Mouse (Mus musculus) ovary, postnatal 10 days (tissue): ENCODE data around the gene Olfr447.

ENCODE experiments used
- DNase-seq: peaks from one replicate; pipeline ENCODE4 v3.0.0; 2022; ENCODE audit warnings: low spot score

The Olfr447 gene

GRCm38 (mm10) chr6:42908578-42908977 is at the start of gene Olfr447:
Gene Olfr447, plus strand, starts transcription at chr6:42908878.
- DNase-seq, result no peak

- no peak for DNase-seq
These were observed 48.4 kb upstream of the Olfr447 start for GRCm38 (mm10) chr6:42860222-42860819.

DNA sequence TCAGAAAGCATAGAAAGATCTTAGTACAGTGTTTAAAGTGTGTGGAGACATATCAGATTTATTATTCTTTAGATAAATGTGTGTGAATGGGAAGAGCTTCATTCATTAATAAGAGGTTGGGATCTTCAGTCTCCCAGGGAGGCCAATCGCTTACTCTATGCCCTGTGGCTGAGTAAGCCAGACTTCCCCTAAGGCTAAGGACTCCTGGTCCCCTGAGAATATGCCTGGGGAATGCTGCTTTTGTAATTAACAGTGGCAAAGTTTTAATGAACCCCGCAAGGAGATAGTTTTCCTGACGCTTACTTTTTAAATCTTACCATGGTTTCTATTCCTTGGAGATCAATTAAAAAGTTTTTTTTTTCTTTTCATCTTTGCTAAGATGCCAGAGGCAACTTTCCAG is 39.0 kb upstream of the Olfr447 start:
- no peak for DNase-seq

DNA sequence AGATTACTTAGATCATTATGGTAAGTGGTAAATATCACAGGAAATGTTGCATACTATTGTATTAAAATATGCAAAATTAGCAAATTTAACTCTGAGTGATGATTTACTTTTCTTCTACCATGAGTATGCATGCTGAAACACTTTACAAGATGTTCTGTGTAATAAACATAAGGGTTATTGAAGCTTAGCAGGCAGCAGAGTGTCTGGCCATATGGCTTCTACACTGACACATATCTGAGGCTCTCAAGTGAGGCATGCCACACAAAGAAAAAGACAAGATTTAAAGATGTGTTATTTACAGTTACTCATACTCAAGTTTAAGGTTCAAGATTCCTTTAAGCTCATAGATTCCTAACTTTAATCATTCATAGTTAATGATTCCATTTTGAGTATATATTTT is 32.4 kb upstream of the Olfr447 start:
- no peak for DNase-seq

DNA sequence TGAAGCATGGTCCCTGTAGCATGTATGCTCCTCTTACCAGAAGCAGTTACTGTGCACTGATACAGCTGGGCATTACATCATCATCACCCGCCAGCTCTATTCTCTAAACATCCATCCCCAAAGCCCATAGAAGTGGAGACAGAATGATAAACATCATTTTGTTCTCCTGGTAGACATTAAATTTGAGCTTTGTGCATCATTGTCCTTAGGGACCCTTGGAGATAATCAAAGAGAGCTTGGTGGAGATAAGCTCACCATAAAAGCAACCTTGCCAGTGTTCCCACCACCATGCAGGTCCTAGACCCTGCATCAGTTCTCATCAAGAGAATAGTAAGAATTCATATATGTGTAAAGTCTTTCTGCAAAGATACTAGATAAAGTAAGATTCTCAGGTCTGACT is 18.5 kb upstream of the Olfr447 start, which contains the start of gene Olfr448:
TSS of gene Olfr448 (plus strand) at position 301 of the 400 bp plus-strand sequence.
- DNase-seq, result no peak

- DNase-seq, result no peak
These were observed 8.3 kb upstream of the Olfr447 start for GRCm38 (mm10) chr6:42900345-42900744.

- no peak for DNase-seq
These were observed 12.4 kb downstream of the Olfr447 start, which contains the start of gene Olfr446 for GRCm38 (mm10) chr6:42921077-42921476. Gene Olfr446, plus strand, starts transcription at chr6:42921377.

- no peak for DNase-seq
These were observed 40.1 kb downstream of the Olfr447 start, which contains the start of gene Olfr444 for GRCm38 (mm10) chr6:42948767-42949166. Gene Olfr444, plus strand, starts transcription at chr6:42949067.
